Mouse (Mus musculus): ENCODE measurements around the gene Dgkq.

Dgkq gene

DNA sequence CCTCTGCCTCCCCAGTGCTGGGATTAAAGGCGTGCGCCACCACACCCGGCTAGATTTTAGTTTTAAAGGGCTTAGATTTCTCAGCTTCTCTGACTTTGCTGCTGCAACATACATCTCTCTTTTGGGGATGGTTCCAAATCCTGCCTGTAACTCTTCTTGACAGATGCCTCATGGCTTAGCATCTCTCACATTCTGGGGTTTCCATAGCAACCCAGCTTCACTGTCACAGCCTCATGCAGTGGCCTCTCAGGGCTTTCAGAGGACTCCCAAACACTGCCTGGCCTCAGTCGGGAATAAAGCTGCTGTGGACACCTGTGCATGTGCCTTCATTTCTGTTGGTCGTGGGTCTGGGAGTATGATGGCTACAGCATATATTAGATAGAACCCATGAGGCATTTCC is 19.6 kb upstream of the Dgkq start:
- no peak for DNase-seq (ENCODE audit: low spot score in 2 of 2)

GRCm38 (mm10) chr5:108680871-108681270 is 11.4 kb upstream of the Dgkq start:
- DNase-seq (ENCODE audit: low spot score in 2 of 2): no peak

- no peak for DNase-seq (ENCODE audit: low spot score in 2 of 2)
Measured at GRCm38 (mm10) chr5:108679909-108680308, 10.4 kb upstream of the Dgkq start.

GRCm38 (mm10) chr5:108678296-108678854 is 8.9 kb upstream of the Dgkq start:
- no peak for DNase-seq (ENCODE audit: low spot score in 2 of 2)

DNA sequence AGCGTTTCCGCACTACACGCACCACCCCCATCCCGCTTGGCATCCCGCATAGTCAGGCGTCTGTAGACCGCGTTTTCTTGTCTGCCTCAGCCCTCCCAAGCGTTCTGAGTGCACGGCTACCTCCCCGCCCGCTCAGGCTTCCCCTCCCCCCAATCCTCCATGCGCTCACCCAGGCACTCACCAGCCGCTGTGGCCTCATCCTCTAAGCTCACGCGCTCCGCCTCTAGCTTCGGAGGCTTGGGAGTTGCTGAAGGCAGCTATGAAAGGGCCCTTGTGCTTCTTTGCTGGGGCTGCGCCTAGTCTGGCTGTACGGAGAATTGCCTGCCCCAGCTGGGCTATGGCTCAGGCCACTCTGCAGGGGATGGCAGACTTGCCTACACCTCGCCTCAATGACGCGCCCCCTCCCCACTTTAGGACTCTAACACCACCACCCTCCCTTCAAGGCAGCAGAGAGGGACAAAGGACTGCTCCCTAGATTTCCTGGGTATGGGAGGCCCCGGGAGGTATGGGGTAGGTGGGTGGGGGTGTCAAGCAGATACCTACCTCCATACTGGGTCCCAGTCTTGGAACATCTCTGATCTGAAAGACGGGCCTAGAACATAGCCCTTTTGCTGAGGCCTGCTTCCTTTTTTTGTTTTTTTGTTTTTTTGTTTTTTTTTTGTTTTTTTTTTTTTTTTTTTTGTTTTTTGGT is 8.3 kb upstream of the Dgkq start:
- DNase-seq (ENCODE audit: low spot score in 2 of 2): peak in 1 of 2 experiments; percentile 56

DNA sequence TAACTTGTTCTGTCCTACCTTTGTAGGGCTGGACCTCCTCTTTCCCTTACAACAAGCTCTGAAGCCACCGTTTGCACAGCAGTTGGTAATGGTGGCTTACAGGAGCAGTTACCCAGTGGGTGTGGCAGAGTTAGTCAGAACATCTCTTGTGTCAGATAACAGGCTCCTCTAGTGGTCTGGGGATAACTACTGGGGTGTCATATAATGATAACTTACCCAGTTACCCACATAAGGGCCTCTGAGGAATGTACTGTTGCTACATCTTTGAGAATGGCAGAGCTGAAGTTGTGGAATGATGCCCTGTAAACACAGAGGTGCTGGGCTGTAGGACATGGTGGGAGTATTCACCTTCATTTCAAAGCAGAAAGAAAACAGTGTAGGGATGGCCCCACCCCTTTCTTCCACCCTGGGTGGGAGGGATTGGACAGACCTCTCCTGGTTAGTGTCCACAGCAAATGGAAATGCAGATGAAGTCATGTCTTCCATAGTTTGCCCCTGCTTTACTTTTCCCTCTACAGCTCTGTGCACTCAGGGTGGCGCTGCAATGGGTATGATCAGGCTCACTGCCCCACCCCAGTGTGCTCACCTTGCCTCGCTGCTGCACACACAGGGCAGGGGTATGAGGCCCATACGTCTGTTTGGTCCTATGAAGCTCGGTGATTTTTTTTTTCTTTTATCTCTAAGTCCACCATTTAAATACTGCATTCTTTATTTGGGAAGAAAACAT is 7.5 kb upstream of the Dgkq start:
- DNase-seq (ENCODE audit: low spot score in 2 of 2): no peak

- DNase-seq (ENCODE audit: low spot score in 2 of 2): no peak
Measured at GRCm38 (mm10) chr5:108675251-108675816, 5.9 kb upstream of the Dgkq start, which contains the start of gene Slc26a1. Gene Slc26a1, minus strand, starts transcription at chr5:108675569.

DNA sequence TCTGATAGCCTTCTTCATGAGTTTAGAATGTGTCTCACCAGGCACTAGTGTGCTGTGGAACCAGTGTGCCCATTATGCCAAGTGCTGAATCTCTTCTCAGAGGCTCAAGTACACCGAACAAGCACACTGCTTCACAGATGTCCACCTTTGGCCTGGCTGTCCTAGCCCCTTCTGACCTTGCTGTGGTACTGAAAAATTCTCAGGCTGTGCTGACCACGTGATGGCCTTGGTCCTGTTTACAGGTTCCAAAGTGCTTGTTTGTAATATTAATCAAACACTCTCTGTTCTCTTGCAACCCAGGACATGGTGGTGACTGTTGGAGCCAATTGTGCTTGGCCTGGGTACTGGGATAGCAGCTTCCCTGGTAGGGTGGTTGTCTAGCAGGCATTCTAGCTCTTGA is 5.2 kb upstream of the Dgkq start:
- DNase-seq (ENCODE audit: low spot score in 2 of 2): no peak

DNA sequence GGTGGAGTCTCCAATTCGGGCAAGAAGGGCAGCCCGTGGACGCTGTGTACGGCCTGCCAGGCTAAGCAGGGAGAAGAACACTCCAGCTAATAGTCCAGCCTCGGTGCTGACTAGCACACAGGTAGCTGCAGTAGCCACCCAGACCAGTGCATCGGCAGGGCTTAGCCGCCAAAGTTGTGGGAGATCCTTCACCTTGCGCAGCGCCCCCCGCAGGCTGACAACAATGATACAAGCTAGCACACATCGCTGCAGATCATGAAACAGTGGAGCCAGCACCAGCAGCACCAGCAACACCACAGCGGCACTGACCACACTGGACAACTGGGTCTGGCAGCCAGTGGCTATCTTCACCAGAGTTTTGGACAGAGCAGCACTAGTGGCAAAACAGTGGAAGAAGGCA is 2.3 kb upstream of the Dgkq start:
- no peak for DNase-seq (ENCODE audit: low spot score in 2 of 2)

DNA sequence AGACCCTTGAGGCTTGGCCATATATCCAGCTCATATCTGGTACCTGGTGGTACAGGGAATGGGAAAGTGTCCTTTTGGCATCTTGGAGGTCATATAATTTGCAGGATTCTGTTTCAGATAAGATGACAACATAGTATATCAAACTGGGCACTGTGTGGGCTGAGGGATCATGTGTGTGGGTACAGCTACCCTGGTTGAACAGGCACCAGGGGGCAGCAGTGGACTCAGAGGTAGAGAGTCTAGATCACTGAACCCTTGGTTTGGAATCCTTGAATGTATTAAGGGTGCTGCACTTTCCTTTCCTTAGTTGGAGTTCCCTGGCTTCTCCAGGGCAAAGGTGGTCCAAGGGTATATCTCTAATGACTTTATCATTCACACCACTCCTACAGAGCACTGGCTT is 1.3 kb upstream of the Dgkq start:
- DNase-seq (ENCODE audit: low spot score in 2 of 2): no peak

GRCm38 (mm10) chr5:108669986-108670385 is 514 bp upstream of the Dgkq start:
- no peak for DNase-seq (ENCODE audit: low spot score in 2 of 2)

DNA sequence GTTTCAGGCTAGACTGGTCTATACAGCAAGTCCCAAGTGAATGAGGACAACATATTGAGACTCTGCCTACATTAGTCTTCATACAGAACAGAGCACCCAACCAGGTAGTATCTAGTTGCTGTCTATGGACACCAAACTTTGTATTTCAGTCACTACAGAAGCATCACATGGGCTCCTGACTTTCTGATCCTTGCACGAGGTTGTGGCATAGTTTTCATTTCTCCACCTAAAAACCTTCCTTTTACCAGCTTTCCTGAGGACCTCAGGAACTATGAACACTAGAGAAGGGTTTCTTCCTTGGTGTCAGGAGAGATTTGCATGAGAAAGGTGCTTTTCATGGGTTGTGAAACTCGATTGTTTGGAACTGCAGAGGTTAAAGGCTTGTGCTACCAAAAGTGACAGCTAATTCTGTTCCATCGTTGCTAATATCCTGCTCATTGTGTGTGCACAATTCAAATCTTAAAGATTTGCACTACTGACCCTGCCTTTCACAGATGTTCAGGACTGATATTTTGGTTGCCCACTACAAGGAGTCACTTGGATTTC is 1.0 kb downstream of the Dgkq start:
- no peak for DNase-seq (ENCODE audit: low spot score in 2 of 2)

DNA sequence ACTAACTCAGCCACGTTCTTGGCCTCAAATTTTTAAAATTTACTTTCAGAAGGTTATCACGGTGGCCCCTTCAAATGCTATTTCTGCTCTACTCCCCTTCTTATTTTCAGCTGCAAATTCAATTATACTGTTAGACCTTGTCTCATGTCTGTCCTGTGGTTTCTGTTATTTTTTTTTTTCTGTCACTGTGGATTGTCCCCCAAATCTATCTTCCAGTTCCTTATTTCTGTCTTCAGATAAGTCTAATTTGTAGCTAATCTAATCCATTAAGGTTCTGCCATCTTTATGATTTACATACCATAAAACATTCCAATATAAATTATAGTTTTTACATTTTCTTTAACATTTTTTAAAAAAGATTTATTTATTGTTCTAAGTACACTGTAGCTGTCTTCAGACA is 2.1 kb downstream of the Dgkq start:
- no peak for DNase-seq (ENCODE audit: low spot score in 2 of 2)

- no peak for DNase-seq (ENCODE audit: low spot score in 2 of 2)
Measured at GRCm38 (mm10) chr5:108665066-108665465, 4.4 kb downstream of the Dgkq start.

DNA sequence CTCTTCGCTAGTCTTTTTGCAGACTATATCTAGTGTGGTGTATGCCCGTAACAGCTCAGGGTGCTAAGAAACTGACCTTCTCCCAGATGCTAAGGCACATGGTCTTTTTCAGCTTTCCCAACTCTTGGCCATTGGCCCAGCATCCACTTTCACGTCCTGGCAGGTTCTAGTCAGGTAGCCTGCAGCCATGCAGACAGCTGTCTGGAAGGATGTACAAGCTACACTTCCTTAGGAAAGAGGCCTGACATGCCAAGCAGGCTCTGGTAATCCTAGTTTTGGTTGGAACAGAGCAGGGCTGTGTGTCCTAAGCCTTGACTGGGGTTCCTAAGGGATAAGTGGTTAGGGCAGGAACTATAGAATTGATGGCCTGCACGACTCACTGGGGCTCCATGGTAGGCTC is 6.7 kb downstream of the Dgkq start:
- no peak for DNase-seq (ENCODE audit: low spot score in 2 of 2)

GRCm38 (mm10) chr5:108660632-108661268 is 8.7 kb downstream of the Dgkq start:
- peak; percentile 84 to 95 for DNase-seq (ENCODE audit: low spot score in 2 of 2)

- DNase-seq (ENCODE audit: low spot score in 2 of 2): no peak
Measured at GRCm38 (mm10) chr5:108659698-108660631, 9.5 kb downstream of the Dgkq start, which contains the start of gene Idua. Gene Idua, plus strand, starts transcription at chr5:108660331.

GRCm38 (mm10) chr5:108658611-108659010 is 10.9 kb downstream of the Dgkq start:
- no peak for DNase-seq (ENCODE audit: low spot score in 2 of 2)

- no peak for DNase-seq (ENCODE audit: low spot score in 2 of 2)
Measured at GRCm38 (mm10) chr5:108657406-108657805, 12.1 kb downstream of the Dgkq start.

DNA sequence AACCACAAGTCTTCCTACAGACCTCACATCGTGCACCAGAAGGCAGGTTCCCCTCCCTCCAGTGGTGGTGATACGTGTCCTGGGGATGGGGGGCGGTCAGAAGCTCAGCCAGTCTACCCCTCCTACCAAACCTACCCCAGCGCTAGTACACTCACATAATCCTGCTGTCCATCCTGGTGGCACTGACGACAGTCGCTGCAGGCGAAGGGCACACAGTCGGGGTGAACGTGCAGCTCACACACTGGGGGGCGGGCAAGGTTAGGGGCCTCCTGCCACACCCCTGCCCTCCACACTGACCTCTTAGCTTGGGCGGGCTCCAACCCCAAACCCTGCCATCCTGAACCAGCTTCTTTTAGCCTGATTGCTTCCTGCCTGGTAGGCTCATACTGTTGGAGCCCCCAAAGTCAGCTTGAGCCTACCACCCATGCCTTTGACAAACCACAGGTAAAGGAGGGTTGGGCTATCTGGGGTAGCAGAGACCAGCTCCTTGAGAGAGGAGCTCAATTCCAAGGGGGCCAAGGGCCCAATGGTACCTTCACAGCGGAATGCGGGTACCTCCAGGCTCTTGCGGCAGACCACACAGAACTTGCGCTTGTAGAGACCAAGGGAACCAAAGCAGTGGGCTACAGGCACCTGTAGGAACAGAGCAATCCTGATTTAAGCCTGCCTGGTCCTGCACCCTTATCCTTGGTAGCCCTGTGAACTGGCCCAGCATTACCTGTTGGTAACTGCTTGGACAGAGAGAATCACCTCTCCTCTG is 13.4 kb downstream of the Dgkq start:
- peak in 1 of 2 experiments; percentile 55 for DNase-seq (ENCODE audit: low spot score in 2 of 2)

Measured in urinary bladder, postnatal 4 days (tissue).